Mouse (Mus musculus): ENCODE results near the gene Ldhd.

- TF ChIP-seq CTCF (IDR thresholded peaks at IDR 0.05; ENCODE audit: low read depth) (no peak), EP300 (IDR thresholded peaks at IDR 0.05; ENCODE audit: low read depth) (no peak)
These were observed 35.2 kb downstream of the Ldhd start for GRCm38 (mm10) chr8:111594951-111595350.

All from heart, postnatal 0 days (tissue).